Mouse (Mus musculus): ENCODE results near the gene H2afx. TPM values are rescaled to one million over a fixed set of nuclear protein-coding genes. Genes with fewer than 3 reads are reported as not detected.
A peak's percentile ranks its signal among the peaks of the same experiment; 100 is the strongest.
"Not testable (repeated sequence)": the region's sequence is repeated elsewhere in the genome, so short reads cannot be mapped to it uniquely, and the experiment has no call there.

H2afx gene
- total RNA-seq, 2 experiments from 2014 or later: 59.8 to 66.2 TPM

DNA sequence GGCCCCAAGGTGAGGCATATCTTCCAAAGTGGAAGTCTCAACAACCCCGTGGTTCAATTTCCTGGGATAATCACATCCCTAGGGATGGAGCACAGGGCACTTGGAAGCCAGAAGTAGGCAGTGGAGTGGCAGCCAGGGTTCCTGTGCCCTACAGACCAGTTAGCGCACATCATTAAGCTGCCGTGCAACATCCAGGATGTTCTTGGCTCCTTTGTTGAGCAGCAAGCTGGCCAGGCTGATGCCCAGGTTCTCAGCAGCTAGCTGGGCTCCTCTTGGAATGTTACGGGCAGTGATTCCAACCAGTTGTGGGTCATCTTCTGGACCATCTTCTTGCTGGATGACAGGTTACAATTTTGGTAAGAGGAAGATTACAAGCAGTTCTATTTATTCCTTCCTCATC, 2.0 kb downstream of the H2afx start:
- intact Hi-C loops (cut with DNase I): not testable (repeated sequence)

DNA sequence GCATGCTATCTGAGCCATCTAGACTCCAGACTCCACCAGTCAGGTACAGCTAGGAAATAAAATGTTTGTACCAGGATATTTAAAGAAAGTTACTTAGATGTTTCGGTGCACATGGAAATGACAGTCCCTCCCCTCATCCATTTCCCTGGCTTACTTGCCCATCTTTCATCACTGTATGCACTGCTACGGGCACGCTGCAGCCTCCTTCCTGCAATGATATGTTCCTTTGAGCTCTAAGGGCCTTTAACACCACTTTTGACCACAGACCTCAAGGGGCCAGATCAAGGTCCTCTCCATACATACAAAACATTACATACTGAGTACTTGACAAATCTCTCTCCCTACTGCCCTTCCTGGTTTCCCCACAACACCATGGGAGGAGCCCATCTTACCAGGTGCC, 2.5 kb downstream of the H2afx start:
- intact Hi-C loops (cut with DNase I): no loop called here
- no peak for DNase-seq (ENCODE audit: low spot score in 2 of 2)

More for the DNA sequence above, 2.0 kb downstream of the H2afx start:
- not testable (repeated sequence) for DNase-seq (ENCODE audit: low spot score in 2 of 2)

DNA sequence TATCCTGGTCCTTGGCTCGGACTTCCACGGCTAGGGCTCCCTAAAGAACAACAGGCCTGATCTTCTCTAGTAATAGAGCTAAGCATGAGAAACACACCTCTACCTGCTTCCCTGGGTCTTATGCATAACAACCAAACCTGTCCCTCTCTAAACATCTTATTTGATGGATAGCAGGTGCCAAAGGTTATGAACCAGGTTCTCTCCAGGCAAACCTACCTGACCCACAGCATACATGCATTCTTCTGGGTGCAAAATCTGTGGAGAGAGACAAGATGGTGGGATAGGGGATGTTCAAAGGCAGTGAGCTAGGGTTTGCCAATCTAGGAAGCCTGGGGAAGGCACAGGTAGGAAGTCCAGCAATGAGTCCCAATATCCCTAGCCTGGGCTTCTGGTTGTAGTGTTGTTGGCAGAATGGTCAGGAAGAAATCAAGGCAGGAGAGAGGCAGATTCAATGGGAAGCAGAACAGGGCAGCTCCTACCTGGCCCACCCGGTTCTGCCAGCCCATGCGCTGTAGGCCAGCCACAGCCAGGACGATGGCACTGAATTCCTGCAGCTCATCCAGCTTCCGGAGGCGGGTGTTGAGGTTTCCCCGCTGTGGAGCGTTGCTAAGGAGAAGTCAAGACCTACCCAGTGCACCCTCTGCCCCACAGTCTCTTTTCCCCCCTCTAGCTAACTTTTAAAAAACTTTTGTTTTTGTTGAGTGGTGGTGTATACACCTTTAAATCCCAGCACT, 3.1 kb downstream of the H2afx start:
- no peak for DNase-seq (ENCODE audit: low spot score in 2 of 2)
- intact Hi-C loops (cut with DNase I): no loop called here

DNA sequence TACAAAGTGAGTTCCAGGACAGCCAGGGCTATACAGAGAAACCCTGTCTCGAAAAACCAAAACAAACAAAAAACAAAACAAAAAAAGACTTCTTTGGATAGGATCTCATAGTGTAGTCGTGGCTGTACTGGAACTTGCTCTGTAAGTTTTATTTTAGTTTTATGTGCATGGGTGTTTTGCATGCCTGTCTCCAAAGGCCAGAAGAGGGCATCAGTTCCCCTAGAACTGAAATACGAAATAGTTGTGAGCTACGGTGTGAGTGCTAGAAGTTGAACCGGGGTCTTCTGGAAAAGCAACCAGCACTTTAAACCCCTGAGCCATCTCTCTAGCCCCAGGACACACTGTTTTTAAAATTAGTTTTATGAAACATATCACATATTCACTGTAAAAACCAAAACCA, 4.1 kb downstream of the H2afx start:
- intact Hi-C loops (cut with DNase I): no loop called here
- DNase-seq (ENCODE audit: low spot score in 2 of 2): no peak

DNA sequence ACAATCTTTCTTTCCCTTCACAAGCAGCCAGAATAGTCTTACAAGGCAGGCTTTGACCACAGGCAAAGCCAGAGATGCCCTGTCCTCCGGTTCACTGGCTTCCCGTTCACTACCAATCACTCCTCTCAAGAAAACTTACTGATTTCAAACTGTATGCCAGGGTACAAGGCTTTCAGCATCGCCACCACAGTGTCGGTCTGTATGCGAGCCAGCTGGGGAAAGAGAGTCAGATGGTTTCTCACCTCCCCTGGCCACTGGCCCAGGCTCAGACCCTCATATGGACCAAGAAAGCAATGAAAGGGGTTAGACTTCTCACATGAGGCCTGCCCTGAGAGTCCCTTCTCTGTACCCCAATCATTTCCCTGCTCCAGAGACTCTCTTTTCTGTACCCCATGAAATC, 7.0 kb downstream of the H2afx start:
- DNase-seq (ENCODE audit: low spot score in 2 of 2): no peak
- intact Hi-C loops (cut with DNase I): no loop called here

DNA sequence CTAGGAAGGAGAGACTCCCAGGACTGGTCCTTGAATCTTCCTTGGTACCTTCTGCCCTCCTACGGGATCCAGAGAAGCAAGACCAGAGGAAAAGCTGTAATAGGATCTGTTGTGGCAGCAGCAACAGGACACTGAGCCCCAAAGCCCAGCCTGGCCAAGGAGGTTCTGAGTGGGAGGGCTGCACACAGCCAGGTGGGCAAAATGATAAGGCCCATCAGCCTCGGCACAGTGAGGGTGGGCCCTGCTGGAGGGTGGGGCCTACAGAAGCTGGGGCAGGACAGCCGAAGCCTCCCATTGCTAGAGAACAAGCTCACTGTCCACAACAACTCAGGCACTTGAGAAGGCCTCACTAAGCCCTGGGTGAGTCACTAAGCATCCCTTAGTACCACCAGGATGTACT, 7.7 kb downstream of the H2afx start:
- DNase-seq (ENCODE audit: low spot score in 2 of 2): no peak
- intact Hi-C loops (cut with DNase I): no loop called here

DNA sequence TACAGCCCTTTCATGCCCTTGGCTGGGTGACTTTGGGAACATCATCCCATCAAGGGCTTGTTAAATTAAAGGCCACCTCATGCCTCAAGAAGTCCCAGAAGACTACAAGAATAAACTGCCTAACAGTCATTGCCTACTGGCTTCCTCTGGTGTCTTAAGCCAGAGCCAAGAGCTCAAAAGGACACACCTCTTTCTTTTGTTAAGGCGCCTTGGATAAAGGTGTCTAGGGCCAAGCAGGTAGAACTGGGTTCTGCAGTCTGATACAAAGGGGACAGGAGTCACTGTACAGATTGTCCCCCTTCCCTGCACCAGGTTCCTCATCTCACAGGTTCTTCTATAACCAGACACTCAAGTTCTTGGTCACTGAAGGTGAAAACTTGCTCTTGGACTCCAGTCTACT, 8.1 kb downstream of the H2afx start:
- DNase-seq (ENCODE audit: low spot score in 2 of 2): no peak
- intact Hi-C loops (cut with DNase I): no loop called here

DNA sequence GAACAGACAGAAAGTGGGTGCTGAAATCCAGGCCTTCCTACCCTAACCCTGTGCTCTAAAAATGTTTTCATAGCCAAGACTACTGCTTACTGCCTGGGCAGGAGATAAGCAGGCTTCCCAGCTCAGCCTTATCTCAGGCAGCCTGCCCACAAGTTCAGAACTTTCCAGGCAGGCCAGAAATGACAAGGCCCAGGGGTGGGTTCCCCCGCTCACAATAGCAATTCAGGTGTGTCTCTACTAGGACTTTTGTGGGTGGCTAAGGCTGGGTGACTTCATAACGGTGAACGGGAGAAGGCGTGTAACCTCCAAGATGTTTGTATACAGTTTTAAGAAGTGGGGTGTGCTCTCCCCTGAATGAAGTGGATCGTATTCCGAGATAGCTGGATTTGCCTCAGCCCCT, 8.8 kb downstream of the H2afx start:
- DNase-seq (ENCODE audit: low spot score in 2 of 2): no peak
- intact Hi-C loops (cut with DNase I): no loop called here

DNA sequence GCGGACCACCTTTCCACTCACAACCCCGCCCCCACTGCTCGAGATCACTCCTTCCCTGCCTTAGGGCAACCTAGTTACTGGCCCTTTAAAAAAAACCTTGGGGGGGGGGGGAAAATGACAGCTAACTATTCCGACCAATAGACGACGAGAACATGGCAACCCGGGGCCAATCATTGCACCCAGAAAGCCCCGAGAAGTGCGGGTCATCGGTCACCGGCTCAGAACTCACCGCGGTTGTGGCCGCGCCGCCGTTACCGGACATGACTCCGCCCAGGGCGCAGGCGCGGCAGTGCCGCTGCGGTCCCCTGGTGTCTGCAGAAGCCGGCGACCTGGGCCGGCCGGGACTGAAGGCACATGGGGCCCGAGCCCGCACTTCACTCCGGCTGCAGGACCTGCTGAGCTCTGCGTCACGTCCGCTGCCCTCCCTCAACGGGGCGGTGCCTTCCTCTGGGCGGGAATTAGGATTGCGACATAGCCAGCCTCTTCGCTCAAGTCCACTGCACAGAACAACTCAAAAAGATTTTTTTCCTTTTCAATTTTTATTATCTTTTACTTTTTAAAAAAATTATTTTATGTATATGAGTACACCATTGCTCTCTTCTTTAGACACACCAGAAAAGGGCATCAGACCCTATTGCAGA, 9.4 kb downstream of the H2afx start, which contains the start of gene Hmbs:
Gene Hmbs, minus strand, starts transcription at position 448 of the 641 bp plus-strand sequence.
- intact Hi-C loops (cut with DNase I): no loop called here
- peak; percentile 85 to 87 for DNase-seq (ENCODE audit: low spot score in 2 of 2)

DNA sequence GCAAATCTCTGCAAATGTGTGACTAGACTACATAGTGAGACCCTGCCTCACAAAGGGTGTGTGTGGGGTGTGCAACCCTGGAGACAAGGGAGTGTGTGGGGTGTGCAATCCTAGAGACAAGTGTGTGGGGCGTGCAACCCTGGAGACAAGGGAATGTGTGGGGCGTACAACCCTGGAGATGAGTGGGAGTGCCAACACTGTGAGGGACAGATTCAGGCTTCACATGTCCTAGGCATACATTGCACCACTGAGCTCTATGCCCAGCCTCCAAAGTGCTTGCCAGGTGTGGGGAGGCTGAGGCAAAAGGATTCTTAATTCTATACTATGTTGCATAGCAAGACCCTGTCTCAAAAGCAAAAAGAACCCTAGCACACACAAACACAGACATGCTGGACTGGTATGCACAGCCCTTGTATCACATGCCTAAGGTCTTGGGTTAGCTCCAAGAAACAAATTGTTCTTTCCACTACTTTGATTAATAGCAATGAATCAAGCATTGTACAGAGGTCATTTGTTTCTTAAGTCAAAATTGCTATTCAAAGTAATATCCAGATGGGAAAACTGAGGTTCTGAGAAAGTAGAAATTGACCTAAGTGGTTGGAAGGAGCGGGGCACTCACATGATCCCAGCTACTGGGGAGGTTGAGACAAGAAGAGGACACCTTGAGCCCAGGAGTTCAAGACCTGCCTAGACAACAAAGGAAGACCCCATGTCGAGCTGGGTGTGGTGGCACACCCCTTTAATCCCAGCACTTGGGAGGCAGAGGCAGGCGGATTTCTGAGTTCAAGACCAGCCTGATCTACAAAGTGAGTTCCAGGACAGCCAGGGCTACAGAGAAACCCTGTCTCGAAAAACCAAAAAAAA, 11.3 kb downstream of the H2afx start:
- intact Hi-C loops (cut with DNase I): no loop called here
- DNase-seq (ENCODE audit: low spot score in 2 of 2): no peak

DNA sequence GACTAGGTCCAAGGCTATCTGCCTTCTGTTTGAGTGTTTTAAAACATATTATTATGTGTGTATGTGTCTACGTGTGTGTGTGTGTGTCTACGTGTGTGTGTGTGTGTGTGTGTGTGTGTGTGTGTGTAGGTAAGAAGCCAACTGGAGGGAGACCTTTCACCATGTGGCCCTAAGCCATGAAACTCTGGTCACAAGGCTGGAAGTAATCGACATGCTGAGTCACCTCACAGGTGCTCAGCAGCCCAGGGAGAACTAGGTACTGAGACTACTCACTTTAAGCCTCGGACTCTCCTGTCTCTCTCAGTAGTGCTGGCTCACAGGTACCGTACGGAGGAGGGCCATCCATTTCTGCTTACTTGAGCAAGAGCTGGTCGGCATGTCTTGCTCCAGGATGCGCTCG, 12.7 kb downstream of the H2afx start:
- no peak for DNase-seq (ENCODE audit: low spot score in 2 of 2)
- intact Hi-C loops (cut with DNase I): no loop called here

DNA sequence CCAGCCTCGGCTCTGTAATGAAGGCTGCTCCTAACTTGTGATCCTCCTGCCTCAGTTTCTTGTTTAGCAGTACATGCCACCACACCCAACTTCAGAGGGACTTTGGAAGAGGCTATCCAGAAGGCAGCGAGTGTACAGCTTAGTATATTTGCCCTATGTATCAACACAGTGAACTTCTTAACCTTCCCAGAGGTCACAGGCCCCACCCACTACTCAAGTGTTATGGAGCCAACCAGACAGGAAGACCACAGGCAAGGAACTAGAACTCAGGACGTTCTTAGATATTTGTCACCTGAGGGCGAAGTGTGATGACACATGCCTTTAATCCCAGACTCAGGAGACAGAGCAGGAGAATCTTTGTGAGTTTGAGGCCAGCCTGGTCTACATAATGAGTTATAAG, 13.1 kb downstream of the H2afx start:
- intact Hi-C loops (cut with DNase I): no loop called here
- DNase-seq (ENCODE audit: low spot score in 2 of 2): no peak

DNA sequence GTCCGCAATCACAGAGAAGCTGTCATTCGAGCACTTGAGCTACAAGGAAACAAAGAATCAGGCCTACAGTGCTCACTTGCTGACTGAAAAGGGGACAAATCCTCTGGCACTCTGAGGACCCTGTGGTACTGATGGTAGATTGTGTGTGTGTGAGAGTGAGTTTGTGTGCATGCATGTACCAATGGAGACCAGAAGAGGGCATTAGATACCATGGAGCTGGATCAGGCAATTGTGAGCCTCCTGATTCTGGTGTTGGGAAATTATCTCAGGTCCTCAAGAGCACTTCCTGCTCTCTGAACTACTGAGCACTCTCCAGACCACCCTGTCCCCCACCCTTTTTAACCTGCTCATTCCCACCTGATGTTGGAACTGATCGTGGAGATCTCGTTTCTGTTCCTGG, 14.1 kb downstream of the H2afx start:
- no peak for DNase-seq (ENCODE audit: low spot score in 2 of 2)
- intact Hi-C loops (cut with DNase I): no loop called here

DNA sequence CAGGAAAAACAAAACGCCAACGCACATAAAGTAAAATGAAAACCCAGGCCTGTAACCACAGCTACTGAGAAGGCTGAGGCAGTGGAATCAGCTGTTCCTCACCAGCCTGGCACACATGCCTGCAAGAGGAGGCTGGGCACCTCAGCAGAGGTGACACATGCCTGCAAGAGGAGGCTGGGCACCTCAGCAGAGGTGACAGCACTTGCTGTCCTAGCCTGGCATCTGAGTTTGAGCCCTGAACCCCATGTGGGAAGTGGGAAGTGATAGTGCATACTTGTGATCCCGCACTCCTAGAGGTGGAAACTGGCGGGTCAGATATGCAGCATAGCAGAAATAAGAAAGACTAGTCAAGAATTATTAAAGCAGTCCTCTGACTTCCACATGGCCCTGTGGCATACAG, 16.9 kb downstream of the H2afx start:
- intact Hi-C loops (cut with DNase I): no loop called here
- DNase-seq (ENCODE audit: low spot score in 2 of 2): no peak

DNA sequence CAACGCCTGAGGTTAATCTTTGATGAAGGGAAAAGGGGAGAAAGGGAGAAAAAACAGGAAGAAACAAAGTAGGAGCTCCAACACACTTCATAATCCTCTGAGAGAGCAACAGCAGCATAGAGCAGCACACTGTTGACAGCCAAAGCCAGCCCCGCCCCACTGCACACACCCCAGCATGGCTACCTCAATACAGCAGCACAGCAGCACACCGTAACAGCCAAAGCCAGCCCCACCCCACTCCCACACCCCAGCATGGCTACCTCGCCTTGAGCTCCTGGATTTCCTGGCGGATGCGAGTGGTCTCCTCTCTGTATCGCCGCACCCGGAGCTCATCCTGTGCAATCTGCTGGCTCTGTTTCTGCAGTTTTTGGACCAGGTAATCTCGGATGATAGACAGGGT, 17.8 kb downstream of the H2afx start:
- intact Hi-C loops (cut with DNase I): no loop called here
- no peak for DNase-seq (ENCODE audit: low spot score in 2 of 2)

DNA sequence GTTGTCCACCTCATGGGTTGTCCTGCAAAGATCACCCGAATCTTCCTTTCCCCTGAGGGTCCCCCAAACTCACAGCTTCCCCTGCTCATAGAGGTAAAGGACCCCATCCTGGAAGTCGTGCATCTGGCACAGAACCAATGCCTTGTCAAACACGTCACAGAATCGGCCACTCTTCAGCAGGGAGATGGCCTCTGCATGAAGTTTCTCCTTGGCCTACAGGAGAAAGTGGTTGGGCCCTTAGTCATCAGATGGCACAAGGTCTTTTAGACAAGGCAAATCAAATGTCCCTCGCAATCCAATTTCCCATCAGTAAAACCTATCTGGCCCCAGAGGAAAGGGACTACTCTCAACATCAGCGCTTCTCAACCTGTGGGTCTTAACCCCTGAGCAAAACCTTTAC, 18.6 kb downstream of the H2afx start:
- no peak for DNase-seq (ENCODE audit: low spot score in 2 of 2)
- intact Hi-C loops (cut with DNase I): no loop called here

DNA sequence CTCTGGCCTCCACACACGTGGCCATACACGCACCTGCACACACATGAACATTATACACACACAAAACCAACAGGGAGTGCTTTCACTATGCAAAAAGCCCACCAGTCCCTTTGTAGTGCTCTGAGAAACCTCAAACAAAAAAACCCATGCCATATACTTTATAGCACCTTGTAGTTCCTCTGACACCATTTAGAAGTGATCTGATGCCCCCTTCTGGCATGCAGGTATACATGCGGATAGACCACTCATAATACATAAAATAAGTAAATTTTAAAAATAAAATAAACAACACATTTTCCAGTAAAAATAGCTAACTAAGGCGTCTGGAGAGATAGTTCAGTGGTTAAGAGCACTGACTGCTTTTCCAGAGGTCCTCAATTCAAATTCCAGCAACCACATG, 22.7 kb downstream of the H2afx start:
- DNase-seq (ENCODE audit: low spot score in 2 of 2): no peak
- intact Hi-C loops (cut with DNase I): no loop called here

DNA sequence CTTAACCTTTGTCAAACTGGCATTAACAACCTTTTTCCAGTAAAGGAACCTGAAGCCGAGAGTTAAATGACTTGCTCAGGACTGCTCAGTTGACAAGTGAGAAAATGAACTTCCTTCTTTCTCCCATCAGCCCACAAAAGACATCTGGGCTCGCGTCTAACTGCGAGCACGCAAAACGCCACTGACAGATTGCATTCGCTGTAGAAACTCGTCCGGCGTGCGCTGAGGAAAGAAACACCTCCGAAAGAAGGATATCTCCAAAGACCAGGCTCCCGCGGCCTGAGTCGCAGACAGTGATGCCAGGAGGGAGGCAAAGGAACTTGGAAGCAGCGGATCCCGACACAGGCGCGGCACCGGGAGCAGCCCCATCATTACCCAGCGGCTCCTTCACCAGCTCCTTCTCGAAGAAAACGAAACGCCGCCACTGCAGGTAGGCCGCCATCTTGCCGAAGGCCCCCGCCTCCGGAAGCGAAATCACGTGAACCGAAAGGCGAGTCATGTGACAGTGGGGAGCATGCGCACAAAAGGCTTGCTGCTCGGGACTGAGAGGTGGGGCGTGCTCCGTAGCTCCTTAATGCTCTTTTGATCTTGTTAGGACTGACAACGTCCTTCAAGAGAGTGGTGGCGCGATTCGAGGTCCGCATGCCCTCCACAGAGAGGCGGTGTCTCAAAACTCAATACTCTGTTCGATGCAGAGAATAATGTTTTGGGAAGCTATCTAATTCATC, 26.9 kb downstream of the H2afx start, which contains the start of gene Vps11:
Gene Vps11, minus strand, starts transcription at position 481 of the 728 bp plus-strand sequence.
- intact Hi-C loops (cut with DNase I): no loop called here
- peak; percentile 94 to 96 for DNase-seq (ENCODE audit: low spot score in 2 of 2)

DNA sequence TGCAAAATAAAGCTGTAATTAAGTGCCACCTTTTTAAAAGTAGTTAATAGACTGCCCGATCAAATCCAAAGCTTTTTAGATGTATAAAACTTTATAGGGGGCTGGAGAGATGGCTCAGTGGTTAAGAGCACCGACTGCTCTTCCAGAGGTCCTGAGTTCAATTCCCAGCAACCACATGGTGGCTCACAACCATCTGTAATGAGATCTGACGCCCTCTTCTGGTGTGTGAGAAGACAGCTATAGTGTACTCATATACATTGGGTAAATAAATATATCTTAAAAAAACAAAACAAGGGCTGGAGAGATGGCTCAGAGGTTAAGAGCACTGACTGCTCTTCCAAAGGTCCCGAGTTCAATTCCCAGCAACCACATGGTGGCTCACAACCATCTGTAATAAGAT, 27.4 kb downstream of the H2afx start:
- DNase-seq (ENCODE audit: low spot score in 2 of 2); intact Hi-C loops (cut with DNase I): not testable (repeated sequence)

DNA sequence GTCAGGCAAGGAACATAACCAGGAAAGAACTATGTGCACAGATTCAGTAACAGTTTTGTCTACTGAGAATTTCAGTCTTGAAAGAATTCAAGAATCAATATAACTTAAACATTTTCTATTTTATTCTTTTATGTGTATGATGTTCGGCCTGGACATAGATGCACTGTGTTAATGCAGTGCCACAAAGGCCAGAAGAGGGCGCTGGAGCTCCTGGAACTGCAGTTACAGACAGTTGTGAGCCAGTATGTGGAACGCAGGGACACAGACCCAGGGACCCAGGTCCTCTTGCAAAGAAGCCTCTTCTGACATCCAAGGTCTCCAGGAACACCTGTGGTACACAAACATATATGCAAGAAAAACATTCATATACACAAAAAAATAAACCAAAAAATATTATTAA, 30.0 kb downstream of the H2afx start:
- DNase-seq (ENCODE audit: low spot score in 2 of 2): no peak
- intact Hi-C loops (cut with DNase I): no loop called here
